Mouse (Mus musculus): Measurements from ENCODE around the gene Hormad1. TPM values are rescaled to one million over a fixed set of nuclear protein-coding genes. Genes with fewer than 3 reads are reported as not detected.

The Hormad1 gene
- polyA plus RNA-seq (2015; fragmentation: Nextera tagmentation; extraction: Ambion mirVana), result 0.12 TPM in 1 of 2 replicates, not detected in the other

- no peak within 1 kb of the TSS for H3K4me3 ChIP-seq (replicated peaks)
- DNase-seq (no peak), ATAC-seq (ENCODE audit: low read depth) (no peak)
- H3K27me3 ChIP-seq, result no peaks in the 10 kb centered on the region
- no peak within 1 kb of the TSS for H3K4me2 ChIP-seq
- H3K36me3 ChIP-seq, result no peaks in the 10 kb centered on the region
- no peaks in the 10 kb centered on the region for H3K4me1 ChIP-seq (replicated peaks)
- H3K9ac ChIP-seq, result no peak within 1 kb of the TSS
- no peaks in the 10 kb centered on the region for H3K9me3 ChIP-seq (replicated peaks)
- no peak within 1 kb of the TSS for H3K27ac ChIP-seq
- WGBS (ENCODE audit: insufficient replicate concordance), result 87% methylated on average over 27 of the region's 27 CpGs
Measured at GRCm38 (mm10) chr3:95559437-95559836, at the start of gene Hormad1. Gene Hormad1, plus strand, starts transcription at chr3:95559677.

DNA sequence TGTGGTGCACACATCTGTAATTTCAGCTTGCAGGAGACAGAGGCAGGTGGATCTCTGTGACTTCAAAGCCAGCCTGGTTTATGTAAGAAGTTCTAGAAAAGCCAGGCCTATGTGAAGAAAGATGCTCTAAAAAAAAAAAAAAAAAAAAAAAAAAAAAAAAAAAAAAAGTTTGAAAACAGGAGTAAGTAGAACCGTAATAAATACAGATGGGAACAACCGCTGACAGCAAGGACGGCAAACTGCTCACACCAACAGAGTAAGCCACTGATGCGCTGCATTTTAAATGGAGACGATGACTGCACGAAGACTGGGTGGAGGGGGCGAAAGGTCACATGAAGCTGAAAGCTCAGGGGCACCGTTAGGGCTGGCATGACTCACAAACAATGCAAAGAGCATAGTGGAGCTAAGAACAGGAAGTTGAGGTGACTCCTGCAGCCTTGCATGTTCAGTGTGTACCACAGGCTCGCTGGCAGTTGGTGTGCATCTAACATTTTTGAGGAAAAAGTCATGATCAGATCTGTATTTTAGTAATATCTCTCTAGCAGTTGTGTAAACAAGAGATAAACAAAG, 47.8 kb upstream of the Hormad1 start:
- no peak overlapping the region for H3K4me2 ChIP-seq
- peak overlapping the region; percentile 36; the same call in 1 of the 2 replicates for H3K27ac ChIP-seq
- 0 out of 2 replicates have a peak overlapping the region, but pooled peaks have one; percentile 20 for H3K9ac ChIP-seq
- WGBS (ENCODE audit: insufficient replicate concordance), result 51% methylated on average over 9 of the region's 9 CpGs
- no peak overlapping the region for H3K4me3 ChIP-seq (replicated peaks)
- ATAC-seq (ENCODE audit: low read depth) (no peak), DNase-seq (no peak)
- peaks cover 38% of the 10 kb centered on the region for H3K4me1 ChIP-seq (replicated peaks)
- no peaks in the 10 kb centered on the region for H3K9me3 ChIP-seq (replicated peaks)
- H3K36me3 ChIP-seq, result no peaks in the 10 kb centered on the region
- H3K27me3 ChIP-seq, result no peaks in the 10 kb centered on the region

DNA sequence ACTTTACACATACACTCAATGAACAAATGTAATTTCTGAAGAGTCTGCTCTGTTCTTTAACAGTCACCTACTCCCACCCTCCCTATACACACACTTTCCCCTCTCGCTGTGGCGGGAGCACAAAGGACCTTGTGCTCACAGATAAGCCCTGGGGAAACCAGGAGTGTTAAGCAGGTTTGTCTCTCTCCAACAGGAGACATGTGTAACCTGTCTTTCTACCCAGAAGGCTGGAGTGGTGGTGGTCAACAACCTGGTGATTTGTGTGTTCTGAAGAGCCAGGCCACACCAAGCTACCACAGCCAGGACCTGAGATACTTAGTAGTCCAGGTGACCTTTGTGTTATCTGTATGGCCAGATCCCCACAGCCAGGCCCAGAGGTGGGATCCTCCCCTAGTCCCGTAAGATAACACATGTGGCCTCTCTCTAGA, 42.8 kb upstream of the Hormad1 start:
- H3K4me2 ChIP-seq, result peak overlapping the region; percentile 62
- WGBS (ENCODE audit: insufficient replicate concordance), result 17% methylated on average over 3 of the region's 3 CpGs
- H3K27ac ChIP-seq, result peak overlapping the region; percentile 95
- no peaks in the 10 kb centered on the region for H3K36me3 ChIP-seq
- peak; percentile 80 for DNase-seq
- H3K4me1 ChIP-seq (replicated peaks), result peaks cover 76% of the 10 kb centered on the region
- no peaks in the 10 kb centered on the region for H3K27me3 ChIP-seq
- ATAC-seq (ENCODE audit: low read depth), result peak; percentile 86
- H3K9ac ChIP-seq, result peak overlapping the region; percentile 66
- peak overlapping the region; percentile 23 for H3K4me3 ChIP-seq (replicated peaks)
- H3K9me3 ChIP-seq (replicated peaks), result no peaks in the 10 kb centered on the region

- peak overlapping the region; percentile 95 for H3K27ac ChIP-seq
- H3K27me3 ChIP-seq, result no peaks in the 10 kb centered on the region
- no peak overlapping the region for H3K4me3 ChIP-seq (replicated peaks)
- DNase-seq (peak; percentile 70), ATAC-seq (ENCODE audit: low read depth) (no peak)
- 13% methylated on average over 10 of the region's 10 CpGs for WGBS (ENCODE audit: insufficient replicate concordance)
- H3K36me3 ChIP-seq, result no peaks in the 10 kb centered on the region
- H3K4me2 ChIP-seq, result peak overlapping the region; percentile 62
- H3K9me3 ChIP-seq (replicated peaks), result no peaks in the 10 kb centered on the region
- peak overlapping the region; percentile 66 for H3K9ac ChIP-seq
- peaks cover 77% of the 10 kb centered on the region for H3K4me1 ChIP-seq (replicated peaks)
Measured at GRCm38 (mm10) chr3:95517493-95517898, 42.0 kb upstream of the Hormad1 start.

GRCm38 (mm10) chr3:95518891-95519290, 40.6 kb upstream of the Hormad1 start:
- Histone ChIP-seq H3K9me3 (replicated peaks) (no peaks in the 10 kb centered on the region), H3K27ac (peak overlapping the region; percentile 95), H3K27me3 (no peaks in the 10 kb centered on the region), H3K9ac (peak overlapping the region; percentile 60), H3K36me3 (no peaks in the 10 kb centered on the region), H3K4me1 (replicated peaks) (peaks cover 91% of the 10 kb centered on the region), H3K4me2 (peak overlapping the region; percentile 56), H3K4me3 (replicated peaks) (no peak overlapping the region)
- 40% methylated on average over 7 of the region's 7 CpGs for WGBS (ENCODE audit: insufficient replicate concordance)
- ATAC-seq (ENCODE audit: low read depth), result peak; percentile 39
- peak; percentile 26 for DNase-seq

GRCm38 (mm10) chr3:95519315-95519714, 40.2 kb upstream of the Hormad1 start:
- Histone ChIP-seq H3K9ac (peak overlapping the region; percentile 78), H3K36me3 (no peaks in the 10 kb centered on the region), H3K4me2 (peak overlapping the region; percentile 56), H3K27me3 (no peaks in the 10 kb centered on the region), H3K9me3 (replicated peaks) (no peaks in the 10 kb centered on the region), H3K27ac (peak overlapping the region; percentile 95), H3K4me1 (replicated peaks) (peaks cover 94% of the 10 kb centered on the region), H3K4me3 (replicated peaks) (peak overlapping the region; percentile 21; the same call in 1 of the 2 replicates)
- ATAC-seq (ENCODE audit: low read depth), result peak; percentile 86
- 10% methylated on average over 2 of the region's 2 CpGs for WGBS (ENCODE audit: insufficient replicate concordance)
- DNase-seq, result peak; percentile 84

GRCm38 (mm10) chr3:95520100-95520499, 39.4 kb upstream of the Hormad1 start:
- DNase-seq (no peak), ATAC-seq (ENCODE audit: low read depth) (no peak)
- peak overlapping the region; percentile 88 for H3K27ac ChIP-seq
- peak overlapping the region; percentile 62 for H3K9ac ChIP-seq
- H3K9me3 ChIP-seq (replicated peaks), result no peaks in the 10 kb centered on the region
- no peaks in the 10 kb centered on the region for H3K36me3 ChIP-seq
- H3K4me2 ChIP-seq, result 0 out of 2 replicates have a peak overlapping the region, but pooled peaks have one; percentile 8
- WGBS (ENCODE audit: insufficient replicate concordance), result 77% methylated on average over 3 of the region's 3 CpGs
- H3K4me1 ChIP-seq (replicated peaks), result peaks cover 92% of the 10 kb centered on the region
- no peaks in the 10 kb centered on the region for H3K27me3 ChIP-seq
- H3K4me3 ChIP-seq (replicated peaks), result no peak overlapping the region

- peak overlapping the region; percentile 88 for H3K27ac ChIP-seq
- H3K9ac ChIP-seq, result peak overlapping the region; percentile 62
- H3K4me2 ChIP-seq, result no peak overlapping the region
- H3K9me3 ChIP-seq (replicated peaks), result no peaks in the 10 kb centered on the region
- H3K36me3 ChIP-seq, result no peaks in the 10 kb centered on the region
- no peak overlapping the region for H3K4me3 ChIP-seq (replicated peaks)
- H3K27me3 ChIP-seq, result no peaks in the 10 kb centered on the region
- peaks cover 88% of the 10 kb centered on the region for H3K4me1 ChIP-seq (replicated peaks)
- DNase-seq (no peak), ATAC-seq (ENCODE audit: low read depth) (no peak)
- WGBS (ENCODE audit: insufficient replicate concordance), result 46% methylated on average over 10 of the region's 10 CpGs
Measured at GRCm38 (mm10) chr3:95521168-95521567, 38.3 kb upstream of the Hormad1 start.

DNA sequence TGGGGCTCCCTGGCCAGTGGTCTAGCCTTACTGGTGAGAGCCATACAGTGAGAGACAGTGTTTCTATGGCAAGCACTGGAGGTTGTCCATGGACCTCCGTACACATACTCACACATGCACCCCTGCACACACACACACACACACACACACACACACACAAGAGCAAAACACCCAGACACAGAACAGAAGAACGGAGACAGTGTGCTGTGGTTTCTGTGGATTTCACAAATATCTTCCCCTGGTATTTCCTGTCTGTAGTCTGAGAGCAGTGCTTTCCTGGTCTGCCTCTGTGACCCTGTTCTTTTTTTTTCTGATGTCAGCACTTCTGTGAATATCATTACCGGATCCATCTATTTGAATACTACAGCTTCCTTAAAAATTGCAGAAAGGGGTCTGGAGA, 35.8 kb upstream of the Hormad1 start:
- no peaks in the 10 kb centered on the region for H3K36me3 ChIP-seq
- no peaks in the 10 kb centered on the region for H3K9me3 ChIP-seq (replicated peaks)
- H3K9ac ChIP-seq, result no peak overlapping the region; the same call in 1 of the 2 replicates
- no peaks in the 10 kb centered on the region for H3K27me3 ChIP-seq
- H3K4me2 ChIP-seq, result no peak overlapping the region
- 12% methylated on average over 3 of the region's 3 CpGs for WGBS (ENCODE audit: insufficient replicate concordance)
- H3K4me3 ChIP-seq (replicated peaks), result no peak overlapping the region
- no peak for DNase-seq
- peak overlapping the region; percentile 72 for H3K27ac ChIP-seq
- ATAC-seq (ENCODE audit: low read depth), result no peak
- peaks cover 72% of the 10 kb centered on the region for H3K4me1 ChIP-seq (replicated peaks)

DNA sequence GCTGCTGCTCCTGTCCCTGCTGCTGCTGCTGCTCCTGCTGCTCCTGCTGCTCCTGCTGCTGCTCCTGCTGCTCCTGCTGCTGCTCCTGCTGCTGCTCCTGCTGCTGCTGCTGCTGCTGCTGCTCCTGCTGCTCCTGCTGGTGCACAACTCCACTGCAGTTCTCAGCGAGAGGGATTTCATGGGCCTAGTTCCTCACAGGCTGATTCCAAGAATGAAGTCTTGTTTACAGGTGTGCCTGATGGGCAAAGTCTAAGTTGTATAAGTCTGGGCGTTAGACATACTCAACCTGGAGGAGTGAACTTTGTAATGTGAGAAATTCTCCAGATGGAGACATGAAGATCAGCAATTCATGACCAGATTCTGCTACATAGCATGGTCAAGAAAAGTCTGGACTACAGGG, 34.8 kb upstream of the Hormad1 start:
- 68% methylated on average over 2 of the region's 2 CpGs for WGBS (ENCODE audit: insufficient replicate concordance)
- peaks cover 62% of the 10 kb centered on the region for H3K4me1 ChIP-seq (replicated peaks)
- no peak for DNase-seq
- H3K4me3 ChIP-seq (replicated peaks), result no peak overlapping the region
- H3K27ac ChIP-seq, result peak overlapping the region; percentile 29; the same call in 1 of the 2 replicates
- H3K4me2 ChIP-seq, result no peak overlapping the region
- no peaks in the 10 kb centered on the region for H3K9me3 ChIP-seq (replicated peaks)
- no peak overlapping the region for H3K9ac ChIP-seq
- no peaks in the 10 kb centered on the region for H3K36me3 ChIP-seq
- no peak for ATAC-seq (ENCODE audit: low read depth)
- no peaks in the 10 kb centered on the region for H3K27me3 ChIP-seq

DNA sequence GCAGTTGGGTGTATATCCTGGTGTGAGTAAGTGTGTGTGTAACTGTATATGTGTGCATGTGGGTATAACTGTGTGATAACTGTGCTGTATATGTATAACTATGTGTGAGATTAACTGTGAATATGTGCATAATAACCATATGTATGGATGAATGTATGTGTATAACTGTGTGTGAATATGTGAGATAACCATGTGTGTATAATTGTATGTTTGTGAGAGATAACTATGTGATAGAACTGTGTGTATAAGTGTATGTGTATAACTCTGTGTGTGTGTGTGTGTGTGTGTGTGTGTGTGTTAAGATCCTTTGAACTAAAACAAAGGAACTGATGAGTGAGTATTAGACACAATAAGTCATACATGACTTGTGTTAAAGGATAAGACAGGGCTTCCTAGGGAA, 33.4 kb upstream of the Hormad1 start:
- H3K36me3 ChIP-seq, result no peaks in the 10 kb centered on the region
- H3K4me2 ChIP-seq, result no peak overlapping the region
- H3K4me1 ChIP-seq (replicated peaks), result peaks cover 49% of the 10 kb centered on the region
- H3K9me3 ChIP-seq (replicated peaks), result no peaks in the 10 kb centered on the region
- no peaks in the 10 kb centered on the region for H3K27me3 ChIP-seq
- DNase-seq (no peak), ATAC-seq (ENCODE audit: low read depth) (peak; percentile 70)
- no peak overlapping the region for H3K9ac ChIP-seq
- no peak overlapping the region for H3K4me3 ChIP-seq (replicated peaks)
- no peak overlapping the region for H3K27ac ChIP-seq

DNA sequence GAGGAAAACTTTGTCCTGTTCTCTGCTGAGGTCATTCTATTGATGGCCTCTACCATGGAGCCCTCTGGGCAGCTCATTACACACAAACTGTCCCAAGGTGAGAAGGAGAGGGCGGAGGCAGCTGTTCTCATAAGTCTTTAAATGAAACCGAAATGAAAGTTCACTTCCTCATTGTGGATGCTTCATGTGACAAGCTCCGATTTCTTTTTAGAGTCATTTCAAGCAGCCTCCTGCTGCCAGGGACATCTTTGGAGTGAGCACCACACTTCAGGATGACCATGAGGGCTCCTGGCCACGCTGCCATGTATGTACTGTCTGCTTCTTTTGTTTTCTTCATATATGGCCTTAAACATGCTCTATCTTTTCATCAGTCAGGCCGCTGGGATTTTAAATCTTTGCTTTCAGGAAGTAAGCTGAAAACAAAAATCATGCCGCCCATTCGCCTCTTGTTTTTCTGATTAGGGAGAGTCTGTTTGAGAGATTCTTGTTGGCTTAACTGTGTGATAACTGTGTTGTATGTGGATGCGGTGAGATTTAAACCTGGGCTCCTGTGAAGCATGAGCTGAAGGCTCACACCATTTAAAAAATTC, 32.8 kb upstream of the Hormad1 start, which contains the start of gene Ctss:
Gene Ctss, plus strand, starts transcription at position 165 of the 590 bp plus-strand sequence.
- H3K27ac ChIP-seq, result no peak within 1 kb of the TSS; the same call in 1 of the 2 replicates
- H3K36me3 ChIP-seq, result no peaks in the 10 kb centered on the region
- WGBS (ENCODE audit: insufficient replicate concordance), result 59% methylated on average over 8 of the region's 8 CpGs
- no peaks in the 10 kb centered on the region for H3K9me3 ChIP-seq (replicated peaks)
- ATAC-seq (ENCODE audit: low read depth) (no peak), DNase-seq (no peak)
- no peak within 1 kb of the TSS for H3K4me2 ChIP-seq
- H3K9ac ChIP-seq, result no peak within 1 kb of the TSS
- H3K27me3 ChIP-seq, result no peaks in the 10 kb centered on the region
- H3K4me1 ChIP-seq (replicated peaks), result peaks cover 43% of the 10 kb centered on the region
- no peak within 1 kb of the TSS for H3K4me3 ChIP-seq (replicated peaks)
